Mouse (Mus musculus) forebrain, embryonic 12.5 days (tissue): ENCODE measurements around the gene Slc22a17. TPM values are rescaled to one million over a fixed set of nuclear protein-coding genes. Genes with fewer than 3 reads are reported as not detected.

Experiments
- ATAC-seq: fragments of 200-750 bp; cut with Nextera tagmentation; 2 replicates; pipeline ENCODE4 v1.8.0; 2017; ENCODE audit warnings: moderate TSS enrichment; ENCODE audit not compliant: low FRiP score
- H3K27ac ChIP-seq: fragments of 300-500 bp; sonication (generic); 2 replicates; pipeline ENCODE4 v1.5.1; 2016; ENCODE audit warnings: mild to moderate bottlenecking
- H3K27me3 ChIP-seq: fragments of 300-500 bp; sonication (generic); 2 replicates; pipeline ENCODE4 v1.6.1; 2016; ENCODE audit warnings: mild to moderate bottlenecking
- H3K36me3 ChIP-seq: fragments of 300-500 bp; sonication (generic); replicated peaks from 2 replicates; pipeline ENCODE4 v1.6.1; 2016; ENCODE audit warnings: mild to moderate bottlenecking
- H3K4me1 ChIP-seq: fragments of 300-500 bp; sonication (generic); 2 replicates; pipeline ENCODE4 v1.6.1; 2016
- H3K4me2 ChIP-seq: fragments of 300-500 bp; sonication (generic); 2 replicates; pipeline ENCODE4 v1.6.1; 2016; ENCODE audit warnings: mild to moderate bottlenecking, moderate library complexity
- H3K4me3 ChIP-seq: fragments of 300-500 bp; sonication (generic); replicated peaks from 2 replicates; pipeline ENCODE4 v1.5.1; 2016; ENCODE audit warnings: mild to moderate bottlenecking
- H3K9ac ChIP-seq: fragments of 300-500 bp; sonication (generic); 2 replicates; pipeline ENCODE4 v1.6.1; 2016; ENCODE audit warnings: mild to moderate bottlenecking
- H3K9me3 ChIP-seq: fragments of 300-500 bp; sonication (generic); 2 replicates; pipeline ENCODE4 v1.6.1; 2016
- WGBS: fragments of 180-500 bp; shearing (Covaris S2); methylation state at CpG from one replicate; pipeline ENCODE4 v1.1.7; 2016; 5-methylcytosine and 5-hydroxymethylcytosine counted together
- polyA plus RNA-seq: library from polyadenylated mRNA; unstranded; fragments of >200 nt; fragmentation: Nextera tagmentation; extraction: Ambion mirVana; gene quantifications from 2 replicates; pipeline ENCODE4 v1.2.1, GENCODE M21; 2016

The Slc22a17 gene
- polyA plus RNA-seq, 1 experiment from 2014 or later = 97.8 TPM

GRCm38 (mm10) chr14:54937361-54938182, 24.6 kb upstream of the Slc22a17 start:
- 91% methylated on average over 16 of the region's 16 CpGs for WGBS
- H3K4me1 ChIP-seq = peaks cover 4% of the 10 kb centered on the region; the same call in 1 of the 2 replicates
- H3K4me3 ChIP-seq = no peak overlapping the region
- H3K4me2 ChIP-seq = no peak overlapping the region
- no peak for ATAC-seq
- no peak overlapping the region for H3K27ac ChIP-seq
- H3K9ac ChIP-seq = no peak overlapping the region
- H3K36me3 ChIP-seq = no peaks in the 10 kb centered on the region
- no peaks in the 10 kb centered on the region for H3K27me3 ChIP-seq
- H3K9me3 ChIP-seq = no peaks in the 10 kb centered on the region

GRCm38 (mm10) chr14:54936831-54937160, 23.9 kb upstream of the Slc22a17 start:
- Histone ChIP-seq H3K4me2 (no peak overlapping the region), H3K27ac (no peak overlapping the region), H3K4me1 (peaks cover 5% of the 10 kb centered on the region; the same call in 1 of the 2 replicates), H3K27me3 (no peaks in the 10 kb centered on the region), H3K36me3 (no peaks in the 10 kb centered on the region), H3K9ac (no peak overlapping the region), H3K9me3 (no peaks in the 10 kb centered on the region), H3K4me3 (no peak overlapping the region)
- ATAC-seq = no peak
- WGBS = 64% methylated on average over 6 of the region's 6 CpGs

DNA sequence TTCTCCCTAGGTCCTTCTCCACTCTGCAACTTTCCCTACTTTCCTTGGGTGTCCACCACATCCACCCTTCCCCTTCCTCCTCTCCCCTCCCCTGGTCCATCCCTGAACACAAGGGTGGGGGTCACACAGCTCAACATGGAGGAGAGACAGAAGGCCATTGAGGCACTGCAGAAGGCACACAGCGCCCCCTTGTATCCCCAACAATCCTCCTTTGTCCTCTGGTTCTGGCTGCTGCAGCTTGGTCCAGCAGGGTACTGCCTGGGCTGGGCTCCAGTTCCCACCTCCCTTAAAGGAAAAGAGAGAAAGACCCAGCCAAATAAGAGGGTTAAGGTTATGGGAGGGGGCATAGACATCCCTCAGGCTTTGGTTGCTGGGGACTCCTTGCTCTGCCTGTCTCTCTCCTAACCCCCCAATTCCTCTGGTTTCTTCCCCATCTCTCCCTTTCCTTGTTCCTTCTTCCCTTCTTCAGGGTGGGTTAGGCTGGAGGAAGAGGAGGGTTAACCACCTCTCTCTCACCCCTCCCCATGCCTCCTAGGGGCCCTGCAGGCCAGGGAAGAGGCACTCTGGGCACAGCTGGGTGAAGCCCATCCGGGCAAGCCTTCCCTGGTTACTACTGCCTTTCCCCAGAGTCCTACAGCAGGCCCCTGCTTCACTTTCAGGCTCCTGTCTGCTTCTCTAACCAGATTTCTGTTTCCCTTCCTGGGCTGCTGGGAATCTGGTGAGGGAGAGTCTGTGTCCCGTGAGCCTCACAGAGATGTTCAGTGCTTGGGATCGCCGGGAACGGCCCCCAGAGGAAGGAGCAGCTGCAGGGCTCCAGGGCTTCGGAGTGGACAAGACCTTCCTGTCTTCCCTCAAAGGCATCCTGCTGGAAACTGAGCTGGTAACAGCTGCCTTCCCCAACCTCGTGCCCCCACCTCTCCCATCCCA, 23.2 kb upstream of the Slc22a17 start, which contains the start of gene Cmtm5:
Cmtm5 (plus strand) TSS at position 358 of the 927 bp plus-strand sequence.
- Histone ChIP-seq H3K27ac (0 out of 2 replicates have a peak within 1 kb of the TSS, but pooled peaks have one; percentile 10), H3K27me3 (no peaks in the 10 kb centered on the region), H3K4me1 (peaks cover 5% of the 10 kb centered on the region; the same call in 1 of the 2 replicates), H3K4me3 (no peak within 1 kb of the TSS), H3K9me3 (no peaks in the 10 kb centered on the region), H3K36me3 (no peaks in the 10 kb centered on the region), H3K9ac (no peak within 1 kb of the TSS), H3K4me2 (no peak within 1 kb of the TSS)
- ATAC-seq = no peak
- WGBS = 46% methylated on average over 8 of the region's 8 CpGs

- Histone ChIP-seq H3K4me3 (no peak within 1 kb of the TSS), H3K4me1 (peaks cover 14% of the 10 kb centered on the region), H3K4me2 (no peak within 1 kb of the TSS), H3K27me3 (0 out of 2 replicates have a peak, but pooled peaks cover 3% of the 10 kb centered on the region), H3K36me3 (no peaks in the 10 kb centered on the region), H3K9ac (no peak within 1 kb of the TSS), H3K9me3 (no peaks in the 10 kb centered on the region), H3K27ac (no peak within 1 kb of the TSS)
- WGBS = 41% methylated on average over 6 of the region's 6 CpGs
- no peak for ATAC-seq
These were observed 19.8 kb upstream of the Slc22a17 start, which contains the start of gene Il25 for GRCm38 (mm10) chr14:54932645-54933150. Il25 (plus strand) TSS chr14:54932695.

- ATAC-seq = no peak
- Histone ChIP-seq H3K4me2 (no peak overlapping the region), H3K9ac (no peak overlapping the region), H3K27me3 (0 out of 2 replicates have a peak, but pooled peaks cover 3% of the 10 kb centered on the region), H3K4me3 (no peak overlapping the region), H3K9me3 (no peaks in the 10 kb centered on the region), H3K27ac (0 out of 2 replicates have a peak overlapping the region, but pooled peaks have one; percentile 25), H3K36me3 (no peaks in the 10 kb centered on the region), H3K4me1 (peaks cover 31% of the 10 kb centered on the region)
- 25% methylated on average over 2 of the region's 2 CpGs for WGBS
These were observed 17.5 kb upstream of the Slc22a17 start for GRCm38 (mm10) chr14:54930431-54930830.

- peaks cover 38% of the 10 kb centered on the region for H3K4me1 ChIP-seq
- no peak for ATAC-seq
- 0 out of 2 replicates have a peak overlapping the region, but pooled peaks have one; percentile 25 for H3K27ac ChIP-seq
These were observed 16.9 kb upstream of the Slc22a17 start for GRCm38 (mm10) chr14:54929801-54930200.

DNA sequence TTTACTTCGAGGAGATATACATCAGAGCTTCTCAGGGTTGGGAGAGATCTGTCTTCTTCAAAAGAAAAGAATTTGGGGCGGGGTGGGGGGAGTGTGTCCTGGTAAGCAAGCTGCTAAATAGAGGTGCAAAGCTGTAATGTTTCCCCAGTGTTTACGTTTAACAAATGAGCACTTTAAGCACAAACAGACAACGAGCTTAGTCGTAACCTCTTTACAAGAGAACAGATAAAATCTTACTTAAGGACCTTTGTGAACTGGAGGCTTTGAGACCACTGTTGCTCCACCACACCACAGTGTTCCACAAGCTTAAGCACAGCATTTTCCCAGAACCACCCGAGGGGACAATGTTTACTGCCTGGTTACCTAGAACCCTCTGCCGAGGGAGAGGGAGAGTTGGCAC, 14.4 kb upstream of the Slc22a17 start:
- H3K27ac ChIP-seq = peak overlapping the region; percentile 98
- H3K4me1 ChIP-seq = peaks cover 46% of the 10 kb centered on the region
- H3K4me2 ChIP-seq = peak overlapping the region; percentile 81
- no peak for ATAC-seq
- peak overlapping the region; percentile 52 for H3K4me3 ChIP-seq
- peak overlapping the region; percentile 85 for H3K9ac ChIP-seq
- WGBS = 12% methylated on average over 7 of the region's 7 CpGs
- no peaks in the 10 kb centered on the region for H3K9me3 ChIP-seq
- peaks cover 6% of the 10 kb centered on the region for H3K36me3 ChIP-seq
- H3K27me3 ChIP-seq = 0 out of 2 replicates have a peak, but pooled peaks cover 3% of the 10 kb centered on the region

More at GRCm38 (mm10) chr14:54929801-54930200, 16.9 kb upstream of the Slc22a17 start:
- no peak overlapping the region for H3K4me3 ChIP-seq
- WGBS = 90% methylated on average over 5 of the region's 5 CpGs
- H3K36me3 ChIP-seq = no peaks in the 10 kb centered on the region
- H3K27me3 ChIP-seq = 0 out of 2 replicates have a peak, but pooled peaks cover 3% of the 10 kb centered on the region
- H3K9ac ChIP-seq = no peak overlapping the region
- no peak overlapping the region for H3K4me2 ChIP-seq
- H3K9me3 ChIP-seq = no peaks in the 10 kb centered on the region

DNA sequence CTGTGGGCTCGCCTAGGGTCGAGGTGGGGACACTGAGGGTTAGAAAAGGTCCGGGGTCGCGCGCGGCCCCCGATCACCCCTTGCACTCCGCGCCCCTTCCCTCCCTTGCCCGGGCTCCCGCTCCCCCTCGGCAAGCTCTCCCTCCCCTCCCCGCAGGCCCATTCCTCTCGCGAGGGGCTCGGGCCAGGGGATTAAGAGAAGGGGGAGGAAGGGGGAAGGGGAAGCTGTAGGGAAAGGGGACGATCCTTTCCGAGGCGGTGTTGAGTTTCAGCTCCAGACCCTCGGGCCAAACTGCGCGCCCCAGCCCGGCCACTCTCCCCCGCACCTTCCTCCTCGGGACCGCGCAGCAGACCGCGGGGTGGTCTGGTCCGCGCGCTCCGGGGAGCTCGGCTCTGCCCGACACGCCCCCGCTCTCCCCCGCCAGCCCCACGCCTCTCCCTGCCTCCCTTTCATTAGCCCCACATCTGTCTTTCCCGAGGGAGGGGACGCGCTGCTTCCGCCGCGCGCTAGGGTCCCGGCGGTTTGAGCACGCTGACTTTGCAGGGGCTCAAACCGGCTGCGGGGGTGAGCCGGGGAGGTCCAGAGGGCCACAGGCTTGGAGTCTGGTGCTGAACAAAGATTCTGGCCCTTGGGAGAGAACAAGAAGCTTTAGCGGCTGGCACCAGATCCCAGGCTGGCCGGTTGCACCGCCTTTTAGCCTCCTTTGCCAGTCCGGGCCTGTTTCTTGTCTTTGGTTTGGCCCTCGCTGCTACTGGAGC, 13.6 kb upstream of the Slc22a17 start:
- Histone ChIP-seq H3K27ac (peak overlapping the region; percentile 98), H3K9ac (peak overlapping the region; percentile 85), H3K4me2 (peak overlapping the region; percentile 81), H3K4me3 (peak overlapping the region; percentile 52), H3K36me3 (peaks cover 13% of the 10 kb centered on the region), H3K4me1 (peaks cover 46% of the 10 kb centered on the region), H3K9me3 (peaks cover 7% of the 10 kb centered on the region), H3K27me3 (0 out of 2 replicates have a peak, but pooled peaks cover 3% of the 10 kb centered on the region)
- peak; percentile 80 for ATAC-seq
- under 1% methylated on average over 53 of the region's 58 CpGs for WGBS

- Histone ChIP-seq H3K36me3 (peaks cover 22% of the 10 kb centered on the region), H3K27ac (peak within 1 kb of the TSS; percentile 98), H3K4me1 (peaks cover 46% of the 10 kb centered on the region), H3K4me2 (peak within 1 kb of the TSS; percentile 81), H3K27me3 (0 out of 2 replicates have a peak, but pooled peaks cover 3% of the 10 kb centered on the region), H3K4me3 (peak within 1 kb of the TSS; percentile 52), H3K9me3 (peaks cover 16% of the 10 kb centered on the region), H3K9ac (peak within 1 kb of the TSS; percentile 85)
- WGBS = 2% methylated on average over 57 of the region's 57 CpGs
- peak; percentile 52 for ATAC-seq
These were observed 12.7 kb upstream of the Slc22a17 start, which contains the start of gene Efs for GRCm38 (mm10) chr14:54925349-54926342. Efs (minus strand) TSS chr14:54926126.

DNA sequence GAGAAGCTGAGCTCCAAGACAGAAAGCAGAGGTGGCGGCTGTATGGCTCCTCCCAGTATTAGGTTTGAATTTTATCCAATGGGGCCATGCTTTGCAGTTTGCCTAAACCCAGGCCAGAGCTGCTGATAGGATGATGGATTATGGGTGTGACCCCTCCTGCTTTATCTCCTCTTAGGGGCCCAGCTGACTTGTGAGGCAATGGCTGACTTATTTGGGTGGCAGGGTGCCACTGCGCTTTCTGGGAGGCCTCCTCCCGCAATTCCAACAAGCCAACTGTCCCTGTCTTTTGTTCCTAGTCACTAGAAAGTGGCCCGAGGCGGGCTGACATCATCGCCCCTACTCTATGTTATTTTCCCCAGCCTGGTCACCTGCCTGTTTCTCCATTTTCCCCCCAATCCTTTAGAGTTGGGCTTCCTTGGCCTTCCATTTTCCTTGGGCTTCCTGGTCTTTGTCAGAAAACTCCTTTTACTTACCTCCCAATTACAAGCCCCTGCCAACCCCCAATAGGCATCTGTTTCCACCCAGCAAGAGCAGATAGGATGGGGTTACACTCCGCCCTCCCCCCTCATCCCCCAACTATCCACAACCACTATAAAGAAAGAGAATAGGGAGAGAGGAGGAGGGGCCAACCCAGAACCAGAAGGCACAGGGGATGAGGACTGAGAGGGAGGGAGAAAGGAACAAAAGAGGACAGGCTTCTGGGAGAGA, 11.9 kb upstream of the Slc22a17 start:
- ATAC-seq = peak; percentile 75
- Histone ChIP-seq H3K36me3 (peaks cover 31% of the 10 kb centered on the region), H3K9me3 (peaks cover 17% of the 10 kb centered on the region), H3K9ac (peak overlapping the region; percentile 85), H3K4me2 (peak overlapping the region; percentile 81), H3K4me1 (peaks cover 39% of the 10 kb centered on the region), H3K27ac (peak overlapping the region; percentile 98), H3K27me3 (no peaks in the 10 kb centered on the region), H3K4me3 (peak overlapping the region; percentile 52)
- WGBS = 3% methylated on average over 7 of the region's 7 CpGs
